Mouse (Mus musculus): ENCODE measurements at regions not wholly inside any gene's neighbourhood (a gene's known extent, or its start where the extent isn't known, plus 50 kb on each side); places are given as distances from the start of the nearest gene placed in this dataset.

GRCm38 (mm10) chr15:96752719-96753118 lies 53.2 kb upstream of the Slc38a2 start:
- TF ChIP-seq CTCF (IDR thresholded peaks at IDR 0.05; ENCODE audit: low read depth) (no peak), EP300 (IDR thresholded peaks at IDR 0.05; ENCODE audit: low read depth) (no peak)

All from liver, embryonic 14.5 days (tissue).